Mouse (Mus musculus): ENCODE measurements at regions not wholly inside any gene's neighbourhood (a gene's known extent, or its start where the extent isn't known, plus 50 kb on each side); places are given as distances from the start of the nearest gene placed in this dataset.

- DNase-seq (ENCODE audit: low spot score): no peak
These were observed 222.0 kb downstream of the Zic3 start for GRCm38 (mm10) chrX:58244544-58244943.

DNA sequence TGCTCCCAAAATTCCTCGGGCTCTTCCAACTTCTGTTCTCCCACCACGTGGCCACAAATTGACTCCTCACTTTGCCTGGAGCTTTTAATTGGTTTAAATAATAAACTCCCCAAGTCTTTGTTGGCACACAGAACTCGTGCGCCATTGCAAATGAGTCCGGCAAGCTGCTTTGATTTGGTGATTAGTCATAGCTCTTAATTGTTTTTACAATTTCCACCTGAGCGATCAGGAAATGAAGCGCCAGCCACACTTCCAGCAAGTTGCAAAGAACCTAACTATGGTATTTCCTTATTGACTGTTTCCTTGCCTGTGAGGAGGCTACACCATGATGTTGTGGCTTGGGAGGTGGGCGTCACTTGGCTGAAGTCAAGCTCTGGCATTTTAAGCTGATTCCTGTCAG is 233.5 kb downstream of the Zic3 start:
- no peak for DNase-seq (ENCODE audit: low spot score)

DNA sequence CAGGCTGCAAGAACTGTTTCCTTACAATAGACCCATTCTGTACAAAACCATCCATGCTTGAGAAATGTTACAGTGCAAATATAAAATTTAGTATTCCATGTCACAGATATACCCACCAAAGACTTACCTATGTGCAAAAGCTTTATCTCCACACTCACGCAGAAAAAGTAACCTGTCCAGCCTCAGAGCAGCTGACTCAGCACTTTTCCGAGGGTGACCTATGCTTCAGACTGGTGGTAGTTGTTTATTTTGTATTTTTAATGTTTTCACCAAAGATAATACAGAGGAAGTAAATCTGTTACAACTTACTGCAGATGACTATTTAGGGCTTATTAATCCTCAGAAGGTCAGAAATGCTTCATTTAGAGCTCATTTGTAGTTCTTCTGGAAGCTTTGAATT is 260.4 kb downstream of the Zic3 start:
- no peak for DNase-seq (ENCODE audit: low spot score)

DNA sequence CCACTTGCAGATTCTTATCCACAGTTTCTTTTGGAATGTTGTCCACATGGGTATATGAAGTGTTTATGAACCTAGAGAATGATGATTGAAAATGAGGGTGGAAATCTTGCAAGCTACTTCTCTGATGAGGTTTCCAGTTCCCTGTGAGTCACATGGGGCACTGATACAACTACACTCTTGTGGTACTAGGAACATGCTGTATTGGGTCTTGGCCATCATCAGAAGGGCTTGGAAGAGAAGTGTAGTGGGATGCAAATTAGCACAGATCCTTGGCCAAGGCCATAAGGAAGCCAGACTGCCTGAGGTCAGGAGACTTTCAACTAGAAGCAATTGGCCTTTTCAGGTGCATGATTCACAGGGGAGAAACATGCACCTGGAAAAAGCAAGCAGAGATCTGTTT is 300.3 kb downstream of the Zic3 start:
- no peak for DNase-seq (ENCODE audit: low spot score)

DNA sequence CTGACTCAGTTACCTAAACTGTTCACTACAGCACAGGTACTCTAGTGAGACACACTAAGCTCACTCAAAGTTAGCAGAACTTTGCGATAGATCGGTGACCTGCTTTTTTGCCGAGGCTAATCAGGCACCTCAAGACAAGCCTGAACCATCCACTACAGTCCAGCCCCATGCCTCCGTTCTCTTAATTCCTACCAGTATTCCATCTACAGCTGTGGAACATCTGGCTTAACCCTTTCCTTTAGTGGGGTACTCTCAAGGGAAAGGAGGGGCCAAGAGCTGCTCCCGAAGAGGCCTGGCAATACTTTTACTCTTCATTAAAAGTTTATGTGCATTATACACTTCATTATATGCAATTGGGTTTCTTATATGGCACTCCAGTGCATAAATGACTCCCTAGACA is 329.1 kb downstream of the Zic3 start:
- no peak for DNase-seq (ENCODE audit: low spot score)

DNA sequence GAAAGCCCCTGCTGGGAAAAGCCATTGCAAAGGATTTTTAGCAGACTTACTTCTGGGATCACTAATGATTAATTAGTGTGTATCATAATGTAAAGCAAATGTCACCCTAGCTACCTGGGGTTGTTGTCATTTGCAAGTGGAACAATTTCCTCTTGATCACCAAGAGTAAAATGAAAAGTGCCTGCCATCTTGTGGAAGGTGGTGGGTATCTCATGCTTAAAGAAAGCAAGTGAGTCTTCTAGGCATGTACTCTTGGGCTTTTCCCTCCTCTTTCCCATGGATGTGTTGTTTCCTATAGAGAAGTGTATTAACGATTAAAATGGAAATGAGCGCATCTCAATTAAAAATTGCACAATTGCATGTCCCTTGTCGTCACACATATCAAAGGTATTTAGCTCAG is 355.4 kb downstream of the Zic3 start:
- peak; percentile 21 for DNase-seq (ENCODE audit: low spot score)

Data from embryo, embryonic 10 days (tissue).